Mouse (Mus musculus): Measurements from ENCODE around the gene Gm11985. TPM values are rescaled to one million over a fixed set of nuclear protein-coding genes. Genes with fewer than 3 reads are reported as not detected.
"Not testable (repeated sequence)": the region's sequence is repeated elsewhere in the genome, so short reads cannot be mapped to it uniquely, and the experiment has no call there.

Gm11985 gene
- polyA plus RNA-seq, 1 experiment, result not detected

DNA sequence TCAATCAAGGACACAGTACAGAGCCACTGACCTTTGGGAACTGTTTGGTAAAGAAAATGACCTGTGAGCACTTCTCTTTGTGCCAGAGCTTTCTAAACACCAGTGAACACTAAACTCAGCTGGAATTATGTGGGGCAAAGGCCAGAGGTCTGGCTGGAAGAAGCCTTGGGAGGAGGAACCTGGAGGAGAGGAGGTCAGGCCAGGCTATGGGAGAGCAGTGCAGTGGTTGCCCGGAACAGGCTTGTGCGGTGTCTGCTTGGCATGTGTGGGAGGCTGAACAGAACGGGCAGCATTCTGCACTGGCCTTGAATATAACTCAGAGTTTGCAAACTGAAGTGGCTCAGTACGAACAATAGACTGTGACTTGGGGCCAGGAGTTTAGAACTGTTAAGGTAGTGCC is 41.6 kb upstream of the Gm11985 start:
- WGBS, result 78% methylated on average over 4 of the region's 4 CpGs

DNA sequence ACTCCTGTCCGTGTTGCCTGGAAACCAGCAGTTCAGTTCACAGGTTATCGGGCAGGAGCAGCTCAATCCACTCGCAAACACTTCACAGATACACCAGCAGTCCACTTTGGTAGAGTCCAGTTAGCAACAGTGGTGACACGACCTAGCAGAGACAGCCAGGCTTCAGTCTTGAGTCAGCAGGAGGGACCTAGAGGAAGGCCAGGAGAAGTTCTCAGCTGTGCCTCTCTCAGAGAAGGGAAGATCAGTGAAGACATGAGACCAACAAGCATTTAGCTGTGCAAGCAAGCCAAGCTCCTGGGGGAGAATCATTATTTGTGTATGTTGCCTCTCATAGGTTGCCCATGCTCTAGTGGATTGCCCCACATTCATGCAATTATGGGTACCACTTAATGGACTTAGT is 39.7 kb upstream of the Gm11985 start:
- Histone ChIP-seq H3K27me3 (ENCODE audit: control insufficient read depth, insufficient read depth, low read length) (no peaks in the 10 kb centered on the region), H3K4me1 (ENCODE audit: control insufficient read depth, insufficient read depth, insufficient read length, low read length) (no peaks in the 10 kb centered on the region), H3K4me3 (ENCODE audit: low read depth, low read length) (no peak overlapping the region), H3K36me3 (ENCODE audit: control insufficient read depth, insufficient read depth, low read length) (no peaks in the 10 kb centered on the region), H3K27ac (ENCODE audit: insufficient read depth, low read depth, low read length) (no peak overlapping the region)
- TF ChIP-seq CTCF (IDR thresholded peaks at IDR 0.05; ENCODE audit: extremely low read depth, insufficient read length, insufficient replicate concordance, low read depth, low read length), result no peak
- TF ChIP-seq POLR2A (IDR thresholded peaks at IDR 0.05; ENCODE audit: low read depth, low read length), result no peak
- 49% methylated on average over 4 of the region's 4 CpGs for WGBS

More for the DNA sequence above, 41.6 kb upstream of the Gm11985 start:
- Histone ChIP-seq H3K27me3 (ENCODE audit: control insufficient read depth, insufficient read depth, low read length) (no peaks in the 10 kb centered on the region), H3K4me3 (ENCODE audit: low read depth, low read length) (no peak overlapping the region), H3K27ac (ENCODE audit: insufficient read depth, low read depth, low read length) (no peak overlapping the region), H3K36me3 (ENCODE audit: control insufficient read depth, insufficient read depth, low read length) (no peaks in the 10 kb centered on the region), H3K4me1 (ENCODE audit: control insufficient read depth, insufficient read depth, insufficient read length, low read length) (no peaks in the 10 kb centered on the region)
- TF ChIP-seq CTCF (IDR thresholded peaks at IDR 0.05; ENCODE audit: extremely low read depth, insufficient read length, insufficient replicate concordance, low read depth, low read length), result no peak
- TF ChIP-seq POLR2A (IDR thresholded peaks at IDR 0.05; ENCODE audit: low read depth, low read length), result no peak

DNA sequence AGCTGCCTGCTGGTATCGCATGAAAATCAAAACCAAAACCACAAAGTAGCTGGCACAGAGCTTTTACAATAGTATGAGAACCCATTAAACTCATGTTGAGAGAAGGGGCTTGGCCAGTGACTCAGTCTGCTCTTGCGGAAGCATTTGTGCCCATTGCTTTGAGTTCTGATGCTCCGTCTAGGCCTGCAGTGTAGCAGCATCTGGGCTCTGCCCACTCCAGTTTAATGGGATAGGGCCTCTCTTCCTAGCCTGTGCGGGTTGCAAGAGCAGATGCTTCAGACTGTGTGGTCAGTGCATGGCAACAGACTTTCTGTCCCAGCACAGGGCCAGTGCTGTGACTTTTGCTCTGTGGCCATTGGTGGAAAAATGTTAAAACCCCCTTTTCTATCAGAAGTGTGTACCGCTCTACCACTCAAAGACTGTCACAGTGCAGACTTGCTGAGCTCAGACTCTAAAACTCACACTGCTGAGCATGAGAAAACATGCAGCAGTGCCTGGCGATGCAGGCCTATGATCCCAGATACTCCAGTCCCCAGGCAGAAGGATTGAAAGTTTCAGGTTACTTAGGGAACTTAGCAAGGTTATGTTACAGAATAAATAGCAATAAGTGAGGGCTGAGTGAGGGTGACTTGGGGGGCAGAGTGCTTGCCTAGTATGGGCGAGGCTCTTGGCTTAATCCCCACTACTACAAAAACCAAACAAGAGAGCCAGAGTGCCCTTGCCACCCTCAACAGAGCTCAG is 38.6 kb upstream of the Gm11985 start:
- Histone ChIP-seq H3K4me3 (ENCODE audit: low read depth, low read length) (no peak overlapping the region), H3K4me1 (ENCODE audit: control insufficient read depth, insufficient read depth, insufficient read length, low read length) (no peaks in the 10 kb centered on the region), H3K27ac (ENCODE audit: insufficient read depth, low read depth, low read length) (no peak overlapping the region), H3K27me3 (ENCODE audit: control insufficient read depth, insufficient read depth, low read length) (no peaks in the 10 kb centered on the region), H3K36me3 (ENCODE audit: control insufficient read depth, insufficient read depth, low read length) (no peaks in the 10 kb centered on the region)
- WGBS, result 77% methylated on average over 7 of the region's 7 CpGs
- no peak for TF ChIP-seq CTCF (IDR thresholded peaks at IDR 0.05; ENCODE audit: extremely low read depth, insufficient read length, insufficient replicate concordance, low read depth, low read length)
- no peak for TF ChIP-seq POLR2A (IDR thresholded peaks at IDR 0.05; ENCODE audit: low read depth, low read length)

DNA sequence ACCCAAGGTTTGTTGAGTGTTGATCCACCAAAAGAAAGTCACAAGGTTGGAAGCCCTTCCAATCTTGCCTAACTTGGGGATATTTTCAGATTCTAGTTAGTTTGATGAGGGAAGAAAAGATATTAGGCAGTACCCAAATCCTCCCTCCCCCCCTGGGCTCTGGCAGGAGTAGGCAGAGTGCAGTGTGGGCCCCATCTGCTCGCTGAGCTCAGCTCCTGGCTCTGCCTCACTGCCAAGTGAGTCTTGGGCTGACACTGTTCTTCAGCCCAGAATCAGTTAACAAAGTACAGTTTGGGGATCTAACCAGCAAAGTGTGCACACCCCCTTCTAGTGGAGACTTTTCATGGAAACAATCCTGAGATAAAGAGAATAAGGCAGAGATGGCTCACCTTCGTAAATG is 37.8 kb upstream of the Gm11985 start:
- 81% methylated on average over 2 of the region's 2 CpGs for whole genome bisulfite sequencing
- TF ChIP-seq POLR2A (IDR thresholded peaks at IDR 0.05; ENCODE audit: low read depth, low read length) (no peak), CTCF (IDR thresholded peaks at IDR 0.05; ENCODE audit: extremely low read depth, insufficient read length, insufficient replicate concordance, low read depth, low read length) (no peak)
- Histone ChIP-seq H3K36me3 (ENCODE audit: control insufficient read depth, insufficient read depth, low read length) (no peaks in the 10 kb centered on the region), H3K27me3 (ENCODE audit: control insufficient read depth, insufficient read depth, low read length) (no peaks in the 10 kb centered on the region), H3K4me1 (ENCODE audit: control insufficient read depth, insufficient read depth, insufficient read length, low read length) (no peaks in the 10 kb centered on the region), H3K4me3 (ENCODE audit: low read depth, low read length) (no peak overlapping the region), H3K27ac (ENCODE audit: insufficient read depth, low read depth, low read length) (no peak overlapping the region)

DNA sequence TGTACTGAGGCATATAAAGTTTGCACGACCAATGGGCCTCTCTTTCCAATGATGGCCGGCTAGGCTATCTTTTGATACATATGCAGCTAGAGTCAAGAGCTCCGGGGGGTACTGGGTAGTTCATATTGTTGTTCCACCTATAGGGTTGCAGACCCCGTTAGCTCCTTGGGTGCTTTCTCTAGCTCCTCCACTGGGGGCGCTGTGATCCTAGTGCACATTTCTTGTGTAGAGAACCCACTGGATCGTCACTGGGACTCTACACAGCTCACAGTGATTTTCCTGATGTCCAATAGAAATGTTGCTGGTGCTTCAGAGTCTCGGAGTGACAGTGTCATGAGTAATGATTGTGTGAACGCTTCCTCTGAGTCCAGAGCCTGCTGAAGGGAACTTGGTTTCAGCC is 33.5 kb upstream of the Gm11985 start:
- H3K27ac ChIP-seq (ENCODE audit: insufficient read depth, low read depth, low read length); H3K27me3 ChIP-seq (ENCODE audit: control insufficient read depth, insufficient read depth, low read length); H3K36me3 ChIP-seq (ENCODE audit: control insufficient read depth, insufficient read depth, low read length); H3K4me3 ChIP-seq (ENCODE audit: low read depth, low read length); H3K4me1 ChIP-seq (ENCODE audit: control insufficient read depth, insufficient read depth, insufficient read length, low read length): not testable (repeated sequence)
- WGBS, result 75% methylated on average over 8 of the region's 8 CpGs

DNA sequence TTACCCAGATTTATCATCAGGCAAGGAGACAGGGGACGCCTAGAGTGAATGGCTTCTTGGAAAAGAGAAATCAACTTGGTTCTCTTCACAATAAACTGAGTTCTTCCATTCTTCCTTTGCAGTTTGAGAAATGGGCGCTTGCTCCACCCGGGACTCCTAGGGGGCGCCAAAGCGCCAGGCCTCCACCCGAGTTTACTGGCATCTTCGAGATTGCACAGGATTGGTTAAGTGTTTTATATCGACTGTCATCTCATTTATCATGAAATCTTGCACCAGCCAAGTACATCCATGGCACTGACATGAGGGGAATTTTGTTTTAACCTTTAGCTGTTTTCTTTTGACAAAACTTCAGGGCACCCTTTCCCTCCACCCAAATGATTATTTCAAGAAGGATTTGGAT is 27.3 kb upstream of the Gm11985 start:
- 6% methylated on average over 8 of the region's 8 CpGs for WGBS
- H3K27ac ChIP-seq (ENCODE audit: insufficient read depth, low read depth, low read length), result no peak overlapping the region
- no peak overlapping the region for H3K4me3 ChIP-seq (ENCODE audit: low read depth, low read length)
- H3K27me3 ChIP-seq (ENCODE audit: control insufficient read depth, insufficient read depth, low read length), result peaks cover 10% of the 10 kb centered on the region; the same call in 1 of the 2 replicates
- peak; percentile 71; the same call in 1 of the 2 replicates for TF ChIP-seq CTCF (IDR thresholded peaks at IDR 0.05; ENCODE audit: extremely low read depth, insufficient read length, insufficient replicate concordance, low read depth, low read length)
- no peak for TF ChIP-seq POLR2A (IDR thresholded peaks at IDR 0.05; ENCODE audit: low read depth, low read length)
- no peaks in the 10 kb centered on the region for H3K36me3 ChIP-seq (ENCODE audit: control insufficient read depth, insufficient read depth, low read length)
- no peaks in the 10 kb centered on the region for H3K4me1 ChIP-seq (ENCODE audit: control insufficient read depth, insufficient read depth, insufficient read length, low read length)

DNA sequence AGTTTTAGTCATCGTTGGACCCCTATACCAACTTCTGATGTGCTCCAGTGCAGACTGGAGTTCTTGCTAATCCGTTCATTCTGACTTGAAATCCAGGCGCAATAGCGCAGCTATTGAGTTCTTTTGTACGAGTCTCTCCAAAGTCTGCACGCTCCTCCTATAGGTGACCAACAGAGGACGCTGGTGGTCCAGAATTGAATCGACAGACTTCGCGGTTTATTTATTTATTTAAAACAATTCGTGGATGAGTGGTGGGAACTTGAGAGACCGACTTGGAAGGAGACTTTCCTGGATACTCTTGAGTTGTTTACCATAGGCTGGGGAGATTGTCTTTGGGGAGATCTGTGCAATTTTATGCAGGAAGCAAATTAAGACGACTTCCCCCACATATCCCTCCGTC is 26.4 kb upstream of the Gm11985 start:
- 4% methylated on average over 14 of the region's 14 CpGs for WGBS
- no peak overlapping the region for H3K27ac ChIP-seq (ENCODE audit: insufficient read depth, low read depth, low read length)
- TF ChIP-seq POLR2A (IDR thresholded peaks at IDR 0.05; ENCODE audit: low read depth, low read length) (no peak), CTCF (IDR thresholded peaks at IDR 0.05; ENCODE audit: extremely low read depth, insufficient read length, insufficient replicate concordance, low read depth, low read length) (no peak)
- H3K36me3 ChIP-seq (ENCODE audit: control insufficient read depth, insufficient read depth, low read length), result no peaks in the 10 kb centered on the region
- no peaks in the 10 kb centered on the region for H3K4me1 ChIP-seq (ENCODE audit: control insufficient read depth, insufficient read depth, insufficient read length, low read length)
- peaks cover 10% of the 10 kb centered on the region; the same call in 1 of the 2 replicates for H3K27me3 ChIP-seq (ENCODE audit: control insufficient read depth, insufficient read depth, low read length)
- H3K4me3 ChIP-seq (ENCODE audit: low read depth, low read length), result no peak overlapping the region

All from small intestine, adult 2 months (tissue).